Mouse (Mus musculus): ENCODE results near the gene 1700034J05Rik.

- TF ChIP-seq POLR2A (IDR thresholded peaks at IDR 0.05; ENCODE audit: insufficient read depth, low read length) = no peak
- no peak for TF ChIP-seq CTCF (IDR thresholded peaks at IDR 0.05; ENCODE audit: low read depth, low read length)
These were observed 22.2 kb upstream of the 1700034J05Rik start for GRCm38 (mm10) chr6:146976446-146976845.
